Mouse (Mus musculus): Measurements from ENCODE around the gene Zscan18. TPM values are rescaled to one million over a fixed set of nuclear protein-coding genes. Genes with fewer than 3 reads are reported as not detected.

Zscan18 gene
- total and polyA plus RNA-seq, 3 experiments: 0.04 TPM; not detected in 2

GRCm38 (mm10) chr7:12734904-12735303 is 68.5 kb downstream of the Zscan18 start, which contains the start of gene Vmn2r56:
Vmn2r56 (minus strand) TSS chr7:12735004.
- Histone ChIP-seq H3K4me3 (ENCODE audit: control insufficient read depth in 1 of 2, insufficient read depth in 1 of 2, low read depth in 2 of 2, low read length in 2 of 2) (no peak within 1 kb of the TSS), H3K27me3 (ENCODE audit: control insufficient read depth in 1 of 2, insufficient read depth in 2 of 2, low read length in 2 of 2) (no peaks in the 10 kb centered on the region), H3K79me2 (ENCODE audit: control insufficient read depth, insufficient read depth, low read length, poor library complexity) (no peaks in the 10 kb centered on the region), H3K27ac (ENCODE audit: control insufficient read depth, low read depth, low read length) (no peak within 1 kb of the TSS), H3K9ac (ENCODE audit: control insufficient read depth, low read depth, low read length, poor library complexity, severe bottlenecking) (no peak within 1 kb of the TSS), H3K36me3 (ENCODE audit: control insufficient read depth in 1 of 2, insufficient read depth in 2 of 2, low read length in 2 of 2) (no peaks in the 10 kb centered on the region), H3K9me3 (replicated peaks; ENCODE audit: insufficient read depth, low read length) (no peaks in the 10 kb centered on the region), H3K4me1 (ENCODE audit: control insufficient read depth in 1 of 2, insufficient read depth in 2 of 2, low read length in 2 of 2) (no peaks in the 10 kb centered on the region)
- no peak for DNase-seq (ENCODE audit: low read depth, low spot score)
- TF ChIP-seq USF1 (IDR thresholded peaks at IDR 0.05; ENCODE audit: low read depth, low read length) (no peak), USF2 (IDR thresholded peaks at IDR 0.05; ENCODE audit: borderline replicate concordance in 1 of 2, insufficient read depth in 1 of 2, low read depth in 1 of 2, low read length in 2 of 2) (no peak), CHD2 (IDR thresholded peaks at IDR 0.05; ENCODE audit: low read length) (no peak), MXI1 (IDR thresholded peaks at IDR 0.05; ENCODE audit: low read depth, low read length) (no peak), GATA1 (IDR thresholded peaks at IDR 0.05; ENCODE audit: low read depth, low read length) (no peak), MYB (IDR thresholded peaks at IDR 0.05; ENCODE audit: low read depth, low read length) (no peak), RAD21 (IDR thresholded peaks at IDR 0.05; ENCODE audit: low read depth, low read length) (no peak), MEF2A (IDR thresholded peaks at IDR 0.05; ENCODE audit: extremely low read depth, insufficient replicate concordance, low read depth, low read length, poor library complexity, severe bottlenecking) (no peak), TAL1 (IDR thresholded peaks at IDR 0.05; ENCODE audit: low read length) (no peak), HCFC1 (IDR thresholded peaks at IDR 0.05; ENCODE audit: low read depth, low read length) (no peak)

Other genes with a start within 250 kb of the Zscan18 start
- not detected in 2 replicates for gene Vmn2r53, start 194.8 kb downstream of the Zscan18 start, total RNA-seq (2012; rRNA removed)
- gene Vmn2r53, start 194.8 kb downstream of the Zscan18 start, polyA plus RNA-seq (2012; ENCODE audit: insufficient read depth in 1 of 2, insufficient read length in 2 of 2, low read depth in 1 of 2, low replicate concordance in 2 of 2, missing spikeins in 1 of 2): under 1 TPM in 1 of 2 experiments, not detected in 1; 0.01 TPM
- gene Vmn2r54, start 163.3 kb downstream of the Zscan18 start, total RNA-seq (2012; rRNA removed): not detected in 2 replicates
- not detected for gene Vmn2r54, start 163.3 kb downstream of the Zscan18 start, polyA plus RNA-seq (2012; ENCODE audit: insufficient read depth in 1 of 2, insufficient read length in 2 of 2, low read depth in 1 of 2, low replicate concordance in 2 of 2, missing spikeins in 1 of 2)
- not detected in 2 replicates for gene Vmn2r55, start 118.6 kb downstream of the Zscan18 start, total RNA-seq (2012; rRNA removed)
- not detected for gene Vmn2r55, start 118.6 kb downstream of the Zscan18 start, polyA plus RNA-seq (2012; ENCODE audit: insufficient read depth in 1 of 2, insufficient read length in 2 of 2, low read depth in 1 of 2, low replicate concordance in 2 of 2, missing spikeins in 1 of 2)
- not detected in 2 replicates for gene Vmn2r56, start 68.6 kb downstream of the Zscan18 start, total RNA-seq (2012; rRNA removed)
- not detected for gene Vmn2r56, start 68.6 kb downstream of the Zscan18 start, polyA plus RNA-seq (2012; ENCODE audit: insufficient read depth in 1 of 2, insufficient read length in 2 of 2, low read depth in 1 of 2, low replicate concordance in 2 of 2, missing spikeins in 1 of 2)
- 2.8 and 3.2 TPM in 2 replicates for gene Zfp329, start 15.2 kb upstream of the Zscan18 start, total RNA-seq (2012; rRNA removed)
- 1 to 10 TPM in 1 of 2 experiments, not detected in 1; 3.4 TPM for gene Zfp329, start 15.2 kb upstream of the Zscan18 start, polyA plus RNA-seq (2012; ENCODE audit: insufficient read depth in 1 of 2, insufficient read length in 2 of 2, low read depth in 1 of 2, low replicate concordance in 2 of 2, missing spikeins in 1 of 2)
- 27.5 and 28.2 TPM in 2 replicates for gene Zfp110, start 31.1 kb upstream of the Zscan18 start, total RNA-seq (2012; rRNA removed)
- gene Zfp110, start 31.1 kb upstream of the Zscan18 start, polyA plus RNA-seq (2012; ENCODE audit: insufficient read depth in 1 of 2, insufficient read length in 2 of 2, low read depth in 1 of 2, low replicate concordance in 2 of 2, missing spikeins in 1 of 2): 10 to 100 TPM; 17.0 to 86.6 TPM
- 1.1 TPM in 2 replicates for gene Zfp128, start 77.5 kb upstream of the Zscan18 start, total RNA-seq (2012; rRNA removed)
- gene Zfp128, start 77.5 kb upstream of the Zscan18 start, polyA plus RNA-seq (2012; ENCODE audit: insufficient read depth in 1 of 2, insufficient read length in 2 of 2, low read depth in 1 of 2, low replicate concordance in 2 of 2, missing spikeins in 1 of 2): 1 to 10 TPM in 1 of 2 experiments, not detected in 1; 1.5 TPM
- gene Zscan22, start 94.2 kb upstream of the Zscan18 start, total RNA-seq (2012; rRNA removed): 1.3 and 2.5 TPM in 2 replicates
- gene Zscan22, start 94.2 kb upstream of the Zscan18 start, polyA plus RNA-seq (2012; ENCODE audit: insufficient read depth in 1 of 2, insufficient read length in 2 of 2, low read depth in 1 of 2, low replicate concordance in 2 of 2, missing spikeins in 1 of 2): 1 to 10 TPM in 1 of 2 experiments, not detected in 1; 7.1 TPM
- 3,873 and 4,196 TPM in 2 replicates for gene Rps5, start 118.7 kb upstream of the Zscan18 start, total RNA-seq (2012; rRNA removed)
- 1,000 to 10,000 TPM in 1 of 2 experiments, 100 to 1,000 TPM in 1; 960 to 2,915 TPM for gene Rps5, start 118.7 kb upstream of the Zscan18 start, polyA plus RNA-seq (2012; ENCODE audit: insufficient read depth in 1 of 2, insufficient read length in 2 of 2, low read depth in 1 of 2, low replicate concordance in 2 of 2, missing spikeins in 1 of 2)
- 0.89 and 1.0 TPM in 2 replicates for gene Rnf225, start 123.8 kb upstream of the Zscan18 start, total RNA-seq (2012; rRNA removed)
- 1 to 10 TPM in 1 of 2 experiments, not detected in 1; 2.3 TPM for gene Rnf225, start 123.8 kb upstream of the Zscan18 start, polyA plus RNA-seq (2012; ENCODE audit: insufficient read depth in 1 of 2, insufficient read length in 2 of 2, low read depth in 1 of 2, low replicate concordance in 2 of 2, missing spikeins in 1 of 2)
- gene Zfp324, start 162.2 kb upstream of the Zscan18 start, total RNA-seq (2012; rRNA removed): 5.9 and 9.9 TPM in 2 replicates
- gene Zfp324, start 162.2 kb upstream of the Zscan18 start, polyA plus RNA-seq (2012; ENCODE audit: insufficient read depth in 1 of 2, insufficient read length in 2 of 2, low read depth in 1 of 2, low replicate concordance in 2 of 2, missing spikeins in 1 of 2): 1 to 10 TPM in 1 of 2 experiments, not detected in 1; 5.2 TPM
- gene Zfp446, start 174.2 kb upstream of the Zscan18 start, total RNA-seq (2012; rRNA removed): 3.4 TPM in 2 replicates
- gene Zfp446, start 174.2 kb upstream of the Zscan18 start, polyA plus RNA-seq (2012; ENCODE audit: insufficient read depth in 1 of 2, insufficient read length in 2 of 2, low read depth in 1 of 2, low replicate concordance in 2 of 2, missing spikeins in 1 of 2): 1 to 10 TPM in 1 of 2 experiments, not detected in 1; 4.9 TPM
- gene Slc27a5, start 194.6 kb upstream of the Zscan18 start, total RNA-seq (2012; rRNA removed): not detected in 2 replicates
- gene Slc27a5, start 194.6 kb upstream of the Zscan18 start, polyA plus RNA-seq (2012; ENCODE audit: insufficient read depth in 1 of 2, insufficient read length in 2 of 2, low read depth in 1 of 2, low replicate concordance in 2 of 2, missing spikeins in 1 of 2): under 1 TPM in 1 of 2 experiments, not detected in 1; 0.13 TPM
- 605 and 702 TPM in 2 replicates for gene Trim28, start 195.5 kb upstream of the Zscan18 start, total RNA-seq (2012; rRNA removed)
- 1,000 to 10,000 TPM in 1 of 2 experiments, 100 to 1,000 TPM in 1; 104 to 1,160 TPM for gene Trim28, start 195.5 kb upstream of the Zscan18 start, polyA plus RNA-seq (2012; ENCODE audit: insufficient read depth in 1 of 2, insufficient read length in 2 of 2, low read depth in 1 of 2, low replicate concordance in 2 of 2, missing spikeins in 1 of 2)
- gene Zbtb45, start 206.4 kb upstream of the Zscan18 start, total RNA-seq (2012; rRNA removed): 15.8 and 16.8 TPM in 2 replicates
- gene Zbtb45, start 206.4 kb upstream of the Zscan18 start, polyA plus RNA-seq (2012; ENCODE audit: insufficient read depth in 1 of 2, insufficient read length in 2 of 2, low read depth in 1 of 2, low replicate concordance in 2 of 2, missing spikeins in 1 of 2): 10 to 100 TPM in 1 of 2 experiments, not detected in 1; 36.3 TPM
- gene Chmp2a, start 231.2 kb upstream of the Zscan18 start, total RNA-seq (2012; rRNA removed): 94.9 and 100 TPM in 2 replicates
- 100 to 1,000 TPM in 1 of 2 experiments, not detected in 1; 180 TPM for gene Chmp2a, start 231.2 kb upstream of the Zscan18 start, polyA plus RNA-seq (2012; ENCODE audit: insufficient read depth in 1 of 2, insufficient read length in 2 of 2, low read depth in 1 of 2, low replicate concordance in 2 of 2, missing spikeins in 1 of 2)
- 134 and 148 TPM in 2 replicates for gene Ube2m, start 234.6 kb upstream of the Zscan18 start, total RNA-seq (2012; rRNA removed)
- 100 to 1,000 TPM in 1 of 2 experiments, not detected in 1; 336 TPM for gene Ube2m, start 234.6 kb upstream of the Zscan18 start, polyA plus RNA-seq (2012; ENCODE audit: insufficient read depth in 1 of 2, insufficient read length in 2 of 2, low read depth in 1 of 2, low replicate concordance in 2 of 2, missing spikeins in 1 of 2)

Measured in MEL (cell line).